Mouse (Mus musculus) natural killer cell, adult 2 months (primary cell): ENCODE data around the gene Smad1.

Source experiments
- DNase-seq, 2 experiments: peaks; one replicate each; pipeline ENCODE4 v3.0.0; 2022; ENCODE audit warnings: low spot score in 2 of 2

Gene Smad1

GRCm38 (mm10) chr8:79360302-79360701, 39.0 kb downstream of the Smad1 start:
- DNase-seq, result no peak

GRCm38 (mm10) chr8:79355721-79356434, 43.4 kb downstream of the Smad1 start:
- DNase-seq, result no peak

- DNase-seq, result no peak
Observed at GRCm38 (mm10) chr8:79354009-79354408, 45.3 kb downstream of the Smad1 start.

GRCm38 (mm10) chr8:79351916-79352315, 47.4 kb downstream of the Smad1 start:
- no peak for DNase-seq

GRCm38 (mm10) chr8:79350805-79351204, 48.5 kb downstream of the Smad1 start:
- DNase-seq, result no peak

GRCm38 (mm10) chr8:79350094-79350593, 49.2 kb downstream of the Smad1 start:
- DNase-seq, result no peak

- DNase-seq, result no peak
Observed at GRCm38 (mm10) chr8:79346414-79346813, 52.9 kb downstream of the Smad1 start.

- no peak for DNase-seq
Observed at GRCm38 (mm10) chr8:79345856-79346255, 53.5 kb downstream of the Smad1 start.

- DNase-seq, result no peak
Observed at GRCm38 (mm10) chr8:79341236-79341635, 58.1 kb downstream of the Smad1 start.

GRCm38 (mm10) chr8:79339555-79339954, 59.8 kb downstream of the Smad1 start:
- DNase-seq, result peak in 1 of 2 experiments; percentile 14

GRCm38 (mm10) chr8:79338619-79339018, 60.7 kb downstream of the Smad1 start:
- no peak for DNase-seq

- no peak for DNase-seq
Observed at GRCm38 (mm10) chr8:79332109-79332900, 67.0 kb downstream of the Smad1 start.

GRCm38 (mm10) chr8:79331571-79331970, 67.7 kb downstream of the Smad1 start:
- no peak for DNase-seq

GRCm38 (mm10) chr8:79331017-79331416, 68.3 kb downstream of the Smad1 start:
- no peak for DNase-seq

GRCm38 (mm10) chr8:79329735-79330134, 69.6 kb downstream of the Smad1 start:
- DNase-seq, result no peak

GRCm38 (mm10) chr8:79329182-79329581, 70.1 kb downstream of the Smad1 start:
- peak in 1 of 2 experiments; percentile 21 for DNase-seq

GRCm38 (mm10) chr8:79325510-79325909, 73.8 kb downstream of the Smad1 start:
- no peak for DNase-seq

GRCm38 (mm10) chr8:79324928-79325327, 74.4 kb downstream of the Smad1 start:
- DNase-seq, result no peak

- DNase-seq, result no peak
Observed at GRCm38 (mm10) chr8:79324036-79324435, 75.3 kb downstream of the Smad1 start.

- DNase-seq, result no peak
Observed at GRCm38 (mm10) chr8:79323121-79323520, 76.2 kb downstream of the Smad1 start.

GRCm38 (mm10) chr8:79310801-79311200, 88.5 kb downstream of the Smad1 start:
- DNase-seq, result no peak

GRCm38 (mm10) chr8:79305941-79306340, 93.4 kb downstream of the Smad1 start:
- no peak for DNase-seq

- no peak for DNase-seq
Observed at GRCm38 (mm10) chr8:79301548-79301947, 97.8 kb downstream of the Smad1 start.
